Mouse (Mus musculus) intestine, embryonic 15.5 days (tissue): ENCODE measurements at regions not wholly inside any gene's neighbourhood (a gene's known extent, or its start where the extent isn't known, plus 50 kb on each side); places are given as distances from the start of the nearest gene placed in this dataset.

ENCODE experiments used
- ATAC-seq: fragments of 200-750 bp; cut with Nextera tagmentation; 2 replicates; pipeline ENCODE4 v1.8.0; 2017; ENCODE audit warnings: moderate TSS enrichment, moderate library complexity
- H3K27ac ChIP-seq: fragments of 300-500 bp; sonication (generic); 2 replicates; pipeline ENCODE4 v1.5.1; 2015; ENCODE audit warnings: mild to moderate bottlenecking, inconsistent platforms
- H3K27me3 ChIP-seq: fragments of 300-500 bp; sonication (generic); replicated peaks from 2 replicates; pipeline ENCODE4 v1.6.1; 2015; ENCODE audit warnings: inconsistent platforms
- H3K36me3 ChIP-seq: fragments of 300-500 bp; sonication (generic); 2 replicates; pipeline ENCODE4 v1.6.1; 2015; ENCODE audit warnings: inconsistent platforms
- H3K4me1 ChIP-seq: fragments of 300-500 bp; sonication (generic); replicated peaks from 2 replicates; pipeline ENCODE4 v1.6.1; 2015; ENCODE audit warnings: inconsistent platforms
- H3K4me2 ChIP-seq: fragments of 300-500 bp; sonication (generic); replicated peaks from 2 replicates; pipeline ENCODE4 v1.6.1; 2015; ENCODE audit warnings: mild to moderate bottlenecking, inconsistent platforms
- H3K4me3 ChIP-seq: fragments of 300-500 bp; sonication (generic); replicated peaks from 2 replicates; pipeline ENCODE4 v1.5.1; 2015; ENCODE audit warnings: inconsistent platforms
- H3K9ac ChIP-seq: fragments of 300-500 bp; sonication (generic); 2 replicates; pipeline ENCODE4 v1.6.1; 2015; ENCODE audit warnings: inconsistent platforms
- H3K9me3 ChIP-seq: fragments of 300-500 bp; sonication (generic); 2 replicates; pipeline ENCODE4 v1.6.1; 2016; ENCODE audit warnings: inconsistent platforms
- WGBS: fragments of 180-500 bp; shearing (Covaris S2); methylation state at CpG from one replicate; pipeline ENCODE4 v1.1.7; 2015; 5-methylcytosine and 5-hydroxymethylcytosine counted together

DNA sequence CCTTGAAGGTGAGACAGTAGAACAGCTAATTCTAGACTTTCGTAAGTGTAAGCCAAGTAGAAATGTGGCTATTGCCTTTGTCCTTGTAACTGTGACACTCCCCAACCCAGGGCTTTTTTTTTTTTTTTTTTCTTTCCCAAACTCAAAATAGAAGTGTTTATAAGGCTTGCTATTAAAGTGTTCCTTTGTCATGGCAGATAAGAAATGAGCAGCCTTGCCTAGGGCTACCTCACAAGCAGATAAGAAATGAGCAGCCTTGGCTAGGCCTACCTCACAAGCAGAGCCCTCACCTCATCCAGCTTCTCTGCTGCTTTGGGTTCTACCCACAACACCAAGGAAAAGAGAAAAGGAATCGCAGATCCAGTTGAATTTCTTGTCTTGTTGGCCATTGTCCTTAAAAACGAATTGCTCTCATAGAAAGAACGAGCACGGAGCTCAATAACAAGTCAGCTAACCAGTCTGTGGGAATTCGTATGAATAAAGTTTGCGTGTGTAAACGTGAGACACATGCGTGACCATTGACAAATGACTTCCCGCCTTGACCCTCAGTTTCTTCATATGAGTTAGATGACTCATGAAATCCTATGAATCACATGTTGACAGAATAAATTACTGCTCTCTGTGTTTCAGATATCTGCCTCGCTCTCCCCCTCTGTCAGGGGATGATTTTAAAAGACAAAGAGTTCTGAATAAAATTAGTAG lies 192.6 kb upstream of the Kbtbd8 start:
- Histone ChIP-seq H3K9me3 (no peaks in the 10 kb centered on the region), H3K4me2 (no peak overlapping the region), H3K4me1 (no peaks in the 10 kb centered on the region), H3K36me3 (no peaks in the 10 kb centered on the region), H3K9ac (no peak overlapping the region), H3K4me3 (no peak overlapping the region), H3K27ac (no peak overlapping the region), H3K27me3 (no peaks in the 10 kb centered on the region)
- no peak for ATAC-seq
- WGBS = 90% methylated on average over 11 of the region's 11 CpGs

DNA sequence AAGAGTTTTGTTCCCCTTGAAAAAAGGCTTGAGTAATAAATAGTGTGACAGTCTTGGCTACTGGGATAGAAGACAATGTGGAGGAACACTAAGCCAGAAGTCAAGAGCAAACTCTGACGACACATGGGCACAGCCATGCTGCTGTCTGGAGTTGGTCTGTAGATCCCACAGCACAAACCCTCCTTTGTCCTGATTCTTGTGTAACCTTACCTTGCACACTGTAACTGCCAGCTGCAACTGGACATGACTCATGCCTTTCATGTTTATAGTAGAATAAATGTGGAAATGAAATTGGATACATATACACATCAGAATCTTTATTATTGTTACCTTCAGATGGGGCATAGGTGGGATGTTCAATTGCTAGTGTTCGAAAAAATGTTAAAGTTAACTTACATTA lies 195.3 kb upstream of the Kbtbd8 start:
- no peaks in the 10 kb centered on the region for H3K4me1 ChIP-seq

DNA sequence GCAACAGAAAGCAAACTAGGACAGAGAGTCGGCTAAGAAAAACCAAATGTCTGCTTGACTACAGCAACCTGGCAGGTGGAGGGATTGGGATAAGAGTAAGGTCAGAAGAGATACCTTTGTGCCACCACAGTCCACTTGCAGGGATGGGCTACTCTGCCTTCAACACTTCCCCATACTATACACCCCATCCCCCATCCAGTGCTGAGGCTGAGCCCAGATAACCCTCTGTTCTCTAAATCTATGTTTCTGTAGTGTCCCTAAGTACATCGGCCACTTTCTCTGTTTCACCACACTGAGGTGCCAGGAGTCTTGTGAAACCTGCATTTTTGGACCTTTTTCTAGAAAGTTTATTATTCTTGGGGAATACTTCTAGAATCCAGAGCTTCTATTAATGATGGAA lies 196.3 kb upstream of the Kbtbd8 start:
- H3K9ac ChIP-seq = no peak overlapping the region
- H3K4me2 ChIP-seq = no peak overlapping the region
- WGBS = 91% methylated on average over 2 of the region's 2 CpGs
- H3K36me3 ChIP-seq = no peaks in the 10 kb centered on the region
- H3K27me3 ChIP-seq = no peaks in the 10 kb centered on the region
- no peak for ATAC-seq
- 0 out of 2 replicates have a peak, but pooled peaks cover 2% of the 10 kb centered on the region for H3K4me1 ChIP-seq
- no peak overlapping the region for H3K4me3 ChIP-seq
- H3K27ac ChIP-seq = no peak overlapping the region
- H3K9me3 ChIP-seq = no peaks in the 10 kb centered on the region

More for the DNA sequence above, 195.3 kb upstream of the Kbtbd8 start:
- Histone ChIP-seq H3K9ac (no peak overlapping the region), H3K4me2 (no peak overlapping the region), H3K4me3 (no peak overlapping the region), H3K36me3 (no peaks in the 10 kb centered on the region), H3K27ac (no peak overlapping the region), H3K27me3 (no peaks in the 10 kb centered on the region), H3K9me3 (no peaks in the 10 kb centered on the region)
- ATAC-seq = no peak
- 71% methylated on average over 2 of the region's 2 CpGs for WGBS

DNA sequence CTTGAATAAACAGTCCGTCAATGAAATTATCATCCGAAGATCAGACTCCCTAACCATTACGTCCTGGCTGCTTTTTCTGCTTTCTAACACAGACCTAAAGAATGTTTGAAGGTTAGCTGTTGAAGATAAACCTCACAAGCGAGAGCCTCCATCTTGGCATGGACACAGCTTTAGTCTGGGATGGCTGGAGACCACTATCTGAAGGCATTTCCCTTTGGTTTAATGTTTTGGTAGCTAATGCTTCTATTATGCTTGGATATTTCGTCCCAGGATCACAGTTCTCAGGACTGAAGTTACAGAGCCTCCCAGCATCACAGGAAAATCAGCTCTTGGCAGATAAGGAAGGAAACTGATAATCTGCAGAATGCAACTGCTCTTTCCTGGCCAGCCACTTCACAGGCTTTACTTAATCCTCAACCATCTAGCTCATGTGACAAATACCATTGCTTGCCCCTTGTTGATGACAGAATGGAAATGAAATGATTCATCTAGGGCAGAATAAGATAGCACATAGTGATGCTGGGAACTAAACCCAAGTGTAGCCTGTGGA lies 197.8 kb upstream of the Kbtbd8 start:
- Histone ChIP-seq H3K4me2 (no peak overlapping the region), H3K27ac (no peak overlapping the region), H3K9ac (no peak overlapping the region), H3K36me3 (no peaks in the 10 kb centered on the region), H3K27me3 (no peaks in the 10 kb centered on the region), H3K4me1 (0 out of 2 replicates have a peak, but pooled peaks cover 2% of the 10 kb centered on the region), H3K4me3 (no peak overlapping the region), H3K9me3 (no peaks in the 10 kb centered on the region)
- no peak for ATAC-seq
- WGBS = 63% methylated on average over 5 of the region's 5 CpGs

DNA sequence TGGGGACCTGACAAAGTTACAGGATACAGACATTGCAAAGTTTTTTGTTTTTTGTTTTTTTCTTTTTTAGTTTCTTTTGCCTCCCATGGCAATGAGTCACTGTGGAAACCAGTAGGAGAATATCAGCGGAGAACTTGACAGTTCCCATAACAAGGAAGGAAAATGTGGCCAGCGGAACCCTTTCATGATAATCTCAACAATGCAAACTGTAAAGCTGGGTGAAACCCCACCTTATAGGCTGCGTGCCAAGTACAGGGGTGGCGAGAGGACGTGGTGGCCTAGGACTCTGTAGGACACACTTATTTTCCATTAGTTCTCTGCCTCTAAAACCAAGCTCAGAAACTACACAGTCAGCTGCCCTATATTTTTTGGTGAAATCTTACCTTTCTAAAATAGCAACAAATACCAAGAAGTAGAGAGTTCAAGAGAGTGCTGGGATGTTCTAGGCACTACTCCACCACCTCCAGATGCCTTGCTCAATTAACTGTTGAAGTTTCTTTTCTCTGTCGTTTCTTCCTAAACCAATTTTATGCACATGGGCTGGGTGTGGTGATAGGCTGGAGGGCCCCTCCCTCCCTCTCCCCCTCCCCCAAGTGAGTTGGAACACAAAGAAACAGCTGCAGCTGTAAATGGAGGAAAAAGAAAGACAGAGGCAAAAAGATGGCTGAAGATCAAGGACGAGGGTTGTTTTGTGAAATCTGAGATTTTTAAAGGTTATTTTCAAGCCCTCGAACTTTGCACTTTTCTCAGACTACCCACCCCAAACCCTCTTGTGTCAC lies 201.0 kb upstream of the Kbtbd8 start:
- 55% methylated on average over 8 of the region's 8 CpGs for WGBS
- Histone ChIP-seq H3K4me1 (0 out of 2 replicates have a peak, but pooled peaks cover 4% of the 10 kb centered on the region), H3K4me2 (no peak overlapping the region), H3K27me3 (no peaks in the 10 kb centered on the region), H3K27ac (no peak overlapping the region), H3K4me3 (no peak overlapping the region), H3K9ac (no peak overlapping the region), H3K36me3 (no peaks in the 10 kb centered on the region), H3K9me3 (no peaks in the 10 kb centered on the region)
- ATAC-seq = 0 out of 2 replicates have a peak, but pooled peaks have one; percentile 61

DNA sequence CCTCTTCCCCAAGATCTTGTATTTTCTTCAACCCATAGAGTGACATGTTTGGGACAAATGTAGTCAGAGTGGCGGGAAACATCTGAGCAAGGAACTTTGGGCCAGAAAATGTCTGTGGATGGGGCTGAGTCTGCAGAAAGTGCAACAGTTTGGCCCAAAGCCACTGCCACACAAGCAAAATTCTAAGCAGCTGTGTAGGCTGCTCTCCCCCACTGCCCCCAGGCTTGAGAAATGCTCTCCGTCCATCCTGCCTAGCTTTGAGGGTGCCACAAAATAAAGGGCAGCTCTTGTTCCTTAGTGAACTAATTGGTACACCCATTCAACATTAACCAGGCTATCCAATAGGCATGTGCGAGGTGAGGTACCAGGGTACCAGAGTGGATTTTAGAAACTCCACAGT lies 205.2 kb upstream of the Kbtbd8 start:
- Histone ChIP-seq H3K27ac (no peak overlapping the region), H3K4me1 (0 out of 2 replicates have a peak, but pooled peaks cover 4% of the 10 kb centered on the region), H3K9me3 (no peaks in the 10 kb centered on the region), H3K27me3 (no peaks in the 10 kb centered on the region), H3K4me2 (no peak overlapping the region), H3K4me3 (no peak overlapping the region), H3K36me3 (no peaks in the 10 kb centered on the region), H3K9ac (no peak overlapping the region)
- 69% methylated on average over 3 of the region's 3 CpGs for WGBS
- no peak for ATAC-seq

DNA sequence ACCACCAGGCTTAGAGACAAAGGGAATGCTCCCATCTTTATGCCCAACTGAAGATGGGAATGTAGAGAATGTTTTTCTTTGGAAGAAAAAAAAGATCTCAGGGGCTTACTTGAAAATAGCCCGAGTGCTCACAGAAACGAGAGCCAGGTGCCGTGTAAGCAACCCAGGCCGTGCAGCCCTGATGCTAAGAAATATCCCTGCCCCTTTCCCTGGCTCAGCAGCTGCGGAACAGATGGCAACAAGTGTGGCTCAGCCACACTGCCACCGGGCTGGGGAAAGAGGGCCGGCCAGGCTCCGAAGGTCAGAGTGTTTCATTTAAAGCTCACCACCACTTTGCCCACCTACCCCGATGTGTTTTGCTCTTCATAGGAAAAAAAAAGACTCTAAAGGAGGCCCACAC lies 205.7 kb upstream of the Kbtbd8 start:
- Histone ChIP-seq H3K4me2 (no peak overlapping the region), H3K4me3 (no peak overlapping the region), H3K9me3 (no peaks in the 10 kb centered on the region), H3K27ac (no peak overlapping the region), H3K27me3 (no peaks in the 10 kb centered on the region), H3K4me1 (0 out of 2 replicates have a peak, but pooled peaks cover 4% of the 10 kb centered on the region), H3K36me3 (no peaks in the 10 kb centered on the region), H3K9ac (no peak overlapping the region)
- no peak for ATAC-seq
- 53% methylated on average over 9 of the region's 9 CpGs for WGBS

GRCm38 (mm10) chr6:94900862-94901261 lies 200.9 kb upstream of the Lrig1 start:
- WGBS = 59% methylated on average over 4 of the region's 4 CpGs
- ATAC-seq = no peak
- Histone ChIP-seq H3K27me3 (no peaks in the 10 kb centered on the region), H3K36me3 (no peaks in the 10 kb centered on the region), H3K9ac (no peak overlapping the region), H3K4me2 (no peak overlapping the region), H3K4me3 (no peak overlapping the region), H3K4me1 (0 out of 2 replicates have a peak, but pooled peaks cover 5% of the 10 kb centered on the region), H3K9me3 (no peaks in the 10 kb centered on the region), H3K27ac (no peak overlapping the region)

- ATAC-seq = no peak
- WGBS = 86% methylated on average over 9 of the region's 9 CpGs
- Histone ChIP-seq H3K36me3 (no peaks in the 10 kb centered on the region), H3K27ac (no peak overlapping the region), H3K4me3 (no peak overlapping the region), H3K4me2 (no peak overlapping the region), H3K9ac (no peak overlapping the region), H3K9me3 (no peaks in the 10 kb centered on the region), H3K27me3 (no peaks in the 10 kb centered on the region), H3K4me1 (0 out of 2 replicates have a peak, but pooled peaks cover 5% of the 10 kb centered on the region)
Measured at GRCm38 (mm10) chr6:94898881-94899280, 198.9 kb upstream of the Lrig1 start.

GRCm38 (mm10) chr6:94890165-94890564 lies 190.2 kb upstream of the Lrig1 start:
- no peak for ATAC-seq
- H3K27ac ChIP-seq = no peak overlapping the region

GRCm38 (mm10) chr6:94889271-94889670 lies 189.3 kb upstream of the Lrig1 start:
- H3K27me3 ChIP-seq = no peaks in the 10 kb centered on the region
- H3K4me1 ChIP-seq = no peaks in the 10 kb centered on the region
- no peaks in the 10 kb centered on the region for H3K36me3 ChIP-seq
- no peak overlapping the region for H3K27ac ChIP-seq
- no peak for ATAC-seq
- no peak overlapping the region for H3K4me3 ChIP-seq
- H3K9ac ChIP-seq = no peak overlapping the region
- no peak overlapping the region for H3K4me2 ChIP-seq
- H3K9me3 ChIP-seq = no peaks in the 10 kb centered on the region
- WGBS = 66% methylated on average over 10 of the region's 10 CpGs

More at GRCm38 (mm10) chr6:94890165-94890564, 190.2 kb upstream of the Lrig1 start:
- Histone ChIP-seq H3K4me1 (no peaks in the 10 kb centered on the region), H3K4me2 (no peak overlapping the region), H3K27me3 (no peaks in the 10 kb centered on the region), H3K9ac (no peak overlapping the region), H3K9me3 (no peaks in the 10 kb centered on the region), H3K36me3 (no peaks in the 10 kb centered on the region), H3K4me3 (no peak overlapping the region)
- WGBS = 62% methylated on average over 3 of the region's 3 CpGs

DNA sequence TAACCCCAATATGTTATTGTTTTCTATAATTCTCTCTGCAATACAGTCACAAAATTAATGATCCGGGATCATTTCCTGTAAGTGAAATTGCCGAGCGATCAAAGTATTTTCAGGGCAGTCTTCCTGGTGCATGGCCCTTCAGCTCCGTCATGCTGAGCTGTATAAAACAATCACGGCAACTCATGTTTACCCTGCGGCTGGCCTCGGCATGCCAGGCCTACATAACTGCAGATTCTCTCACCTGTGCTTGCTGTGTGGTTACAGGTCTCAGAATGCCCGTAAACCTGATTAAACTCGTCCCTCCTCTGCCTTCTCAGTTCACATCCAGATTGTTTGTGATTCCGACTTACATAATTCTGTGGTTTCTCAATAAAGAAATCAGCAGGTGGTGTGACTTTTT lies 181.2 kb upstream of the Lrig1 start:
- peak; percentile 73 for ATAC-seq
- Histone ChIP-seq H3K9ac (no peak overlapping the region), H3K4me3 (no peak overlapping the region), H3K4me2 (no peak overlapping the region), H3K4me1 (no peaks in the 10 kb centered on the region), H3K27ac (no peak overlapping the region), H3K27me3 (no peaks in the 10 kb centered on the region), H3K9me3 (no peaks in the 10 kb centered on the region), H3K36me3 (no peaks in the 10 kb centered on the region)
- 65% methylated on average over 10 of the region's 10 CpGs for WGBS
